Mouse (Mus musculus) neural tube, embryonic 11.5 days (tissue): ENCODE measurements around the gene Ezh1. TPM values are rescaled to one million over a fixed set of nuclear protein-coding genes. Genes with fewer than 3 reads are reported as not detected.

Experiments
- ATAC-seq: fragments of 200-750 bp; cut with Nextera tagmentation; 2 replicates; pipeline ENCODE4 v1.8.0; 2017; ENCODE audit warnings: moderate number of reproducible peaks, mild to moderate bottlenecking, moderate TSS enrichment, moderate library complexity; ENCODE audit not compliant: insufficient read depth, low FRiP score, low TSS enrichment
- DNase-seq: peaks from one replicate; pipeline ENCODE4 v3.0.0-alpha.2; 2015; ENCODE audit warnings: low spot score
- H3K27ac ChIP-seq: fragments of 300-500 bp; sonication (generic); 2 replicates; pipeline ENCODE4 v1.5.1; 2014; ENCODE audit warnings: low read depth, mild to moderate bottlenecking, low read length
- H3K27me3 ChIP-seq: fragments of 300-500 bp; sonication (generic); 2 replicates; pipeline ENCODE4 v1.6.1; 2014; ENCODE audit warnings: mild to moderate bottlenecking, low read length, mixed read lengths; ENCODE audit not compliant: control insufficient read depth, insufficient read depth
- H3K36me3 ChIP-seq: fragments of 300-500 bp; sonication (generic); 2 replicates; pipeline ENCODE4 v1.6.1; 2014; ENCODE audit warnings: mild to moderate bottlenecking, low read length, moderate library complexity, mixed read lengths; ENCODE audit not compliant: control insufficient read depth, insufficient read depth
- H3K4me1 ChIP-seq: fragments of 300-500 bp; sonication (generic); 2 replicates; pipeline ENCODE4 v1.6.1; 2014; ENCODE audit warnings: low read length, mixed read lengths; ENCODE audit not compliant: control insufficient read depth, insufficient read depth
- H3K4me2 ChIP-seq: fragments of 300-500 bp; sonication (generic); 2 replicates; pipeline ENCODE4 v1.6.1; 2014; ENCODE audit warnings: low read depth, mild to moderate bottlenecking, moderate library complexity
- H3K4me3 ChIP-seq: fragments of 300-500 bp; sonication (generic); 2 replicates; pipeline ENCODE4 v1.5.1; 2014; ENCODE audit warnings: low read depth, low read length
- H3K9ac ChIP-seq: fragments of 300-500 bp; sonication (generic); 2 replicates; pipeline ENCODE4 v1.6.1; 2014; ENCODE audit warnings: mild to moderate bottlenecking, low read length
- H3K9me3 ChIP-seq: fragments of 300-500 bp; sonication (generic); 2 replicates; pipeline ENCODE4 v1.6.1; 2016; ENCODE audit warnings: low read length; ENCODE audit not compliant: control insufficient read depth
- WGBS: fragments of 180-500 bp; shearing (Covaris S2); extraction: QIAGEN DNeasy Blood & Tissue Kit; methylation state at CpG from one replicate; pipeline ENCODE4 v1.1.7; 2014; 5-methylcytosine and 5-hydroxymethylcytosine counted together
- polyA plus RNA-seq: library from polyadenylated mRNA; unstranded; fragments of >200 nt; fragmentation: Nextera tagmentation; extraction: Ambion mirVana; gene quantifications from 2 replicates; pipeline ENCODE4 v1.2.1, GENCODE M21; 2014

Ezh1 gene
- polyA plus RNA-seq, 1 experiment from 2014 or later: 11.2 TPM

DNA sequence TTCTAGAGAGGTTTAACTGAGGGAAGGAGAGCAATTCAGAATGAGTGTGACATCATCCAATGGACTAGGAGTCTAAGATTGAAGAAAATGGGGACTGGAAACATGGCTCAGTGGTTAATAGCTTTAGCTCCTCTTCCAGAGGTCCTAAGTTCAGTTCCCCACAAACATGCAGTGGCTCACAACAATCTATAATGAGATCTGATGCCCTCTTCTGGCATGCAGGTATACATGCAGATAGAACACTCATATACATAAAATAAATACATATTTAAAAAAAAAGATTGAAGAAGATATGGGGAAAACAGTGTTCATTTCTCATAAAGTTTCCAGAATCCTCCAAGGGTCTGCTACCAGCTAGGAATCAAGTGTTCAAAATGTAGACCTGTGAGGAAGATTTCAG, 9.2 kb upstream of the Ezh1 start:
- Histone ChIP-seq H3K36me3 (no peaks in the 10 kb centered on the region), H3K27ac (no peak overlapping the region), H3K4me2 (no peak overlapping the region), H3K4me3 (no peak overlapping the region), H3K9me3 (no peaks in the 10 kb centered on the region), H3K4me1 (peaks cover 8% of the 10 kb centered on the region; the same call in 1 of the 2 replicates), H3K9ac (no peak overlapping the region), H3K27me3 (no peaks in the 10 kb centered on the region)
- no peak for DNase-seq
- no peak for ATAC-seq

DNA sequence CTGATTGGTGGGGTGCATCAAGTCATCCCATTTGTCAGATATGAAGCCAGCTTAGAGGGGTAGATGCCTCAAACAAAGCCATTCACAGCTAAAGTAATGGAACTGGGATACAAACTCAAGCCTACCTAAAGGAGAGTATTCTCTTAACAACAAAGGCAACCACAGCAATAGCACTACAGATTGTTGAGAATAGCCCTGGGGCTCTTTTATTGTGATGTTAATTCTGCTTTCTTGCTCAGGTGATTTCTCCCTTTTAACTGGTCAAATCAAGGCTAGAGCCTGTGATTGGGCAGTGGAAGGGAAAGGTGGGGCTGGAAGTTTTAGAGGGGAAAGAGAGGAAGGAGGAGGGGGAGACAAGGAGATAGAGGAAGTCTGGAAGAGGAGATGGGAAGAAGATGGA, 7.9 kb upstream of the Ezh1 start:
- H3K27me3 ChIP-seq: no peaks in the 10 kb centered on the region
- ATAC-seq (no peak), DNase-seq (no peak)
- peaks cover 10% of the 10 kb centered on the region for H3K4me1 ChIP-seq
- H3K36me3 ChIP-seq: no peaks in the 10 kb centered on the region
- H3K4me3 ChIP-seq: no peak overlapping the region
- H3K4me2 ChIP-seq: no peak overlapping the region
- H3K27ac ChIP-seq: no peak overlapping the region
- no peak overlapping the region for H3K9ac ChIP-seq
- no peaks in the 10 kb centered on the region for H3K9me3 ChIP-seq

DNA sequence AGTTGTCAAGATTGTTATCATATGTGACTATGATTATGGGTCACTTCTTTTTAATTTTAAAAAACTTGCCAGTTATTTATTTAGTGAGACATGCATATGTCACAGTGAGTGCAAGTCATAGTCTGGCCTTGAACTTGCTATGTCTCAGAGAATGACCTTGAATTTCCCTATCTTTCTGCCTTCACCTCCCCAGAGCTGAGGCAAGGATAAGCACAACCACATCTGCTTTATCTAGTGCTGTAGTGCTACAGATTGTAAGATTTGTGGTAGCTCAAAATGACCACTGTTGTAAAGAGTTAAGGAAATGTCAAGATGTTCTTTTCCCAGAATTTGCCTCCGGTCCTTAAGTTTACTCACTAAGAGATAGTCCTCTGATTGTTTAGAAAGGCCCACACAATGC, 7.0 kb upstream of the Ezh1 start:
- DNase-seq (no peak), ATAC-seq (no peak)
- H3K4me3 ChIP-seq: no peak overlapping the region
- WGBS: 86% methylated on average over 1 of the region's 1 CpGs
- H3K4me1 ChIP-seq: peaks cover 10% of the 10 kb centered on the region
- no peaks in the 10 kb centered on the region for H3K27me3 ChIP-seq
- no peak overlapping the region for H3K4me2 ChIP-seq
- no peak overlapping the region for H3K9ac ChIP-seq
- no peaks in the 10 kb centered on the region for H3K9me3 ChIP-seq
- H3K36me3 ChIP-seq: no peaks in the 10 kb centered on the region
- no peak overlapping the region for H3K27ac ChIP-seq

DNA sequence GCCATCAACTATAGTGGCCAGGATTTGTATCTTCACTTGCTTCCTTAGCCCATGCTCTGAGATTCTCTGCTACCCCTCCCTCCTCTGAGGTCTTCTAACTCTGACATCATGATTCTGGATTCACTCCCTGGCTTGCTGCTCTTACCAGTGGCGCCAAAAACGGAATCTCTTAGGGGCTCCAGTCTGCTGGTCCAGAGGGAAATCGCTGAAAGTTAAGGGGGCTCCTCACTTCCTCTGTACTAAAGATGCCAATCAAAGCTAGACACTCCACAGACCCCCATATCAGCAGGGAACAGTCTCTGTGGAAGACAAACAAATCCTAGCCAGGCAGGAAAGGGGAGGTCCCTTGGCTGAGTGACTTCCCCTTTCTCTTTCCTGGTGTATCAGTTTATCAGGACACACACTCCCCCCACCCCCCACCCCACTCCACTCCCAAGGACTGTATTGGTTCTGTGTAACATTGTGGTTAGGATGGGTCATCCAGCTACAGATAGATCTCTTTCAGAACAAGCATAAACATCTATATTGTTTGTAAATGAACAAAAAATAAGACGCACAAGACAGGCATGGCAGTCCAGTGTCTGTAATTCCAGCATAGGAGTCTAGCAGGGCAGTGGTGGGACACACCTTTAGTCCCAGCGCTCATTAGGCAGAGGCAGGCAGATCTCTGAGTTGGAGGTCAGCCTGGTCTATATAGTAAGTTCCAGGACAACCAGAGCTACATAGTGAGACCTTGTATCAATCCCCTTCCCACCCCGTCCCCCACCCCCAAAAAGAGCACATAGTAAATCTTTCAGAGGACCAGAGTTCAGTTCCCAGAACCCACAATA, 6.0 kb upstream of the Ezh1 start:
- WGBS: 59% methylated on average over 6 of the region's 6 CpGs
- Histone ChIP-seq H3K36me3 (no peaks in the 10 kb centered on the region), H3K4me3 (no peak overlapping the region), H3K4me1 (peaks cover 10% of the 10 kb centered on the region), H3K4me2 (peak overlapping the region; percentile 18; the same call in 1 of the 2 replicates), H3K27ac (peak overlapping the region; percentile 11; the same call in 1 of the 2 replicates), H3K9ac (no peak overlapping the region), H3K27me3 (no peaks in the 10 kb centered on the region), H3K9me3 (no peaks in the 10 kb centered on the region)
- peak; percentile 23 for DNase-seq
- no peak for ATAC-seq

DNA sequence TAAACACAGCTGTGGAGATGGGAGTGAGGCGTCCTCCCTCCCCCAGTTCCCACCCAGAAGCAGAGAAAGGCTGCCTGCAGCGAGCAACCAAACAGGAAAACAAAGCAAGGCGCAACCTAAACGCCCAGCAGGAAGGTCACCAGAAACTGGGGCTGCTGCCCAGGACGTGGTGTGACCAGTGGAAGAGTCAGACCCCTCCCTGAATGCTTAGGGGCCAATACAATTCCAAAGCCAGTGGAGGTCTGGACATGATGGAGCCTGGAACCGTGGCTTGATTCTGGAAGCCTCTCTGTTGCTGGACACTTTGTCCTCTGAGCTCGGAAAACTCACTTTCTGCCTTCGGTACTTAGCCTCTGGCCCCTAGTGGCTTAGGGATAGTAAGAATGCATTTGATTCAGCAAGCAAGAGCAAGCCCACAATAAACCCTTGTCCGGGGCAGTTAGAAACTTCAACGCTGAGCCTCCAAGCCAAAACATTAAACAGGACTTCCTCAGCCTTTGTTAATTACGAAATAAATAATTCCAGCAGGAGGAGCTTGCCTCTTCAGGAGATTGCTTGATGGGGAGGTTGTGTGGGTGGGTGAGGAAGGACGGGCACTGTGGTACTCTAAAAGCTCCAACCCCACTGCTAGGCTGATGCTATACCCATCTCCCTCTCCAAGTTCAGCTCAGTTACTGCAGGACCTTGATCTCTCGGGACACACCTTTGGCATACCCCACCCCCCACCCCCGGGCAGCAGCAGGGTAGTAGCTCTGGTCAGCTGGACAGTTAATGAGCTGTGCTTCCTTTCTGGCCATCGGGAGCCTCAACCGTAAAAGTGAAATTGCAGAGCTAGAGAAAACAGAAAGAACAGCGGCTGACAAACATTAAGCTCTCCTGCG, 5.0 kb upstream of the Ezh1 start:
- H3K4me1 ChIP-seq: peaks cover 10% of the 10 kb centered on the region
- no peak overlapping the region for H3K4me3 ChIP-seq
- peak overlapping the region; percentile 18 for H3K4me2 ChIP-seq
- H3K27ac ChIP-seq: peak overlapping the region; percentile 11
- peak; percentile 32 for DNase-seq
- H3K9me3 ChIP-seq: no peaks in the 10 kb centered on the region
- no peaks in the 10 kb centered on the region for H3K36me3 ChIP-seq
- no peaks in the 10 kb centered on the region for H3K27me3 ChIP-seq
- 8% methylated on average over 18 of the region's 18 CpGs for WGBS
- H3K9ac ChIP-seq: peak overlapping the region; percentile 22; the same call in 1 of the 2 replicates
- ATAC-seq: no peak

DNA sequence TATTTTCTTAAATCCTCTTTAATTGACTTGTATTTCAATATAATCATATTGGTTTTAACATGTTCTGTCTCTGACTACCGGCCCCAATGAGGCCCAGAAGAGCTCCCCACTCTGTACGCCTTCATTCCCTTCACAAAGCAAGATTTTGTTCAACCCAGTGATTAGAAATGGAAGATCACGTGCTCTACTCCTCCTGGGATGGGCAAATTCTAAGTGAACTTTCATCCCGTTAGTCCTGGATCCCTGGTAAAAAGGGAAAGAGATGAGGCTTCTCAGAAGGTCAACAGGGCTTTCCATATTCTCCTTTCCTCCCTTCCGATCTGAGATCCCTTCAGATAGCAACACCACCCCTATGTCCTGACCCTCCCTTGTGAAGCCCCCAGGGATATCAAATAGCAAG, 4.3 kb upstream of the Ezh1 start:
- H3K27me3 ChIP-seq: no peaks in the 10 kb centered on the region
- no peaks in the 10 kb centered on the region for H3K9me3 ChIP-seq
- peak overlapping the region; percentile 4; the same call in 1 of the 2 replicates for H3K4me2 ChIP-seq
- peaks cover 10% of the 10 kb centered on the region for H3K4me1 ChIP-seq
- no peak overlapping the region for H3K4me3 ChIP-seq
- no peak for ATAC-seq
- no peaks in the 10 kb centered on the region for H3K36me3 ChIP-seq
- peak overlapping the region; percentile 11; the same call in 1 of the 2 replicates for H3K27ac ChIP-seq
- H3K9ac ChIP-seq: no peak overlapping the region; the same call in 1 of the 2 replicates
- no peak for DNase-seq
- 25% methylated on average over 5 of the region's 5 CpGs for WGBS

DNA sequence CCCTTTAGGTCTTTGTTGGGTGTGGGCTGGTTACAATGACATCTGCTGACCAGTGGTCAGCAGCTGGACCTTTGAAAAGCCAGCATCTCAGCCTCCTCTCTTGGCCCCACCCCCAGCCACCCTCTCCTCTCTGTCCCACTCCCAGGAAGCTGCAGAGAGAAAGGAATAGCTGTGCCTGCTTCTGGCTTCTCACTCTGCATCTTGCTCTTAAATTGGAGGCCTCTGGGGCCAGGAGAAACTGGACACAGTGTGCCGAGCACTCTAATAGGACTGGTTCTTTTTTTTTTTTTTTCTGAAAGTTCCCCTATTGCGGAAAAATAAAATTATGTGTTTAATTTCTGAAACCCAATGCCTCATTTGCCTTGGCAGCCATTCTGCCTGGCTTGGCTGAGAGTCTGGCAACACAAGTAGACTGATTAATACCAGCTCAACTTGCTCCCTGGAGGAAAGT, 3.8 kb upstream of the Ezh1 start:
- DNase-seq: no peak
- H3K9me3 ChIP-seq: no peaks in the 10 kb centered on the region
- H3K4me3 ChIP-seq: no peak overlapping the region
- no peak overlapping the region for H3K9ac ChIP-seq
- 0 out of 2 replicates have a peak overlapping the region, but pooled peaks have one; percentile 11 for H3K27ac ChIP-seq
- H3K36me3 ChIP-seq: no peaks in the 10 kb centered on the region
- WGBS: 24% methylated on average over 2 of the region's 2 CpGs
- H3K4me1 ChIP-seq: peaks cover 10% of the 10 kb centered on the region
- ATAC-seq: no peak
- H3K27me3 ChIP-seq: no peaks in the 10 kb centered on the region
- H3K4me2 ChIP-seq: no peak overlapping the region; the same call in 1 of the 2 replicates

DNA sequence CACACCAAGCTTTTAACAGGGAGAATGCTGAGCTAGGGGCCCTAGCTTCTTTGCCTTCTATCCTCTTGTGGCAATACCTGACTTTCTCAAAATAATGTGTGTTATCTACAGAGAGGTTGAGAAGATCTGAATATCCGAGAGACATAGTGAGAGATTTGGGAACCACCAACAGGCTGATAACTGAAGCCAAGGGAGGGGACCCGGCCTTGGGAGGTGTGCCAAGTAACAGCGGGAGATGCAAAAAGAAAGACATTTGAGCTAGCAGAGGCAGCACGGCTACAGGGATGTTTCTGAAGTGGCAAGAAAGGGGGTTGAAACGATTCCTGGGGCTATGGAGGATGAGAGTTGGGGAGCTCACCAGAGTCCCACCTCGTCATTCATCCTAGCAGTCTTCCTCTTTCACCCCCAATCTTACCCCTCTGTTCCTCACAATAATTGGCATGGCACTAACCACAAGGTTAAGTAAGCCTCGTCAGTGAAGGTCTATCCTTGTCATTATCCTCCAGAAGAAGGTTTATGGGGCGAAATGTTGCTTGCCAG, 3.2 kb upstream of the Ezh1 start:
- Histone ChIP-seq H3K36me3 (no peaks in the 10 kb centered on the region), H3K9me3 (no peaks in the 10 kb centered on the region), H3K27me3 (no peaks in the 10 kb centered on the region), H3K9ac (no peak overlapping the region), H3K4me1 (peaks cover 10% of the 10 kb centered on the region), H3K27ac (no peak overlapping the region), H3K4me2 (no peak overlapping the region), H3K4me3 (no peak overlapping the region)
- ATAC-seq: no peak
- WGBS: 30% methylated on average over 8 of the region's 8 CpGs
- no peak for DNase-seq
